Mouse (Mus musculus) kidney, postnatal 0 days (tissue): ENCODE data around the gene Btbd18. TPM values are rescaled to one million over a fixed set of nuclear protein-coding genes. Genes with fewer than 3 reads are reported as not detected.

Source experiments
- ATAC-seq: fragments of 200-750 bp; cut with Nextera tagmentation; replicated peaks from 2 replicates; pipeline ENCODE4 v1.8.0; 2017; ENCODE audit warnings: low read depth, moderate number of reproducible peaks, moderate TSS enrichment, moderate library complexity; ENCODE audit not compliant: low FRiP score
- DNase-seq: peaks from one replicate; pipeline ENCODE4 v3.0.0-alpha.2; 2016; ENCODE audit warnings: low spot score
- H3K27ac ChIP-seq: fragments of 300-500 bp; sonication (generic); 2 replicates; pipeline ENCODE4 v1.5.1; 2014; ENCODE audit warnings: mild to moderate bottlenecking
- H3K27me3 ChIP-seq: fragments of 300-500 bp; sonication (generic); 2 replicates; pipeline ENCODE4 v1.6.1; 2014; ENCODE audit warnings: low read length, mixed read lengths; ENCODE audit not compliant: insufficient read depth
- H3K36me3 ChIP-seq: fragments of 300-500 bp; sonication (generic); 2 replicates; pipeline ENCODE4 v1.6.1; 2014; ENCODE audit warnings: low read length, mixed read lengths; ENCODE audit not compliant: insufficient read depth
- H3K4me1 ChIP-seq: fragments of 300-500 bp; sonication (generic); replicated peaks from 2 replicates; pipeline ENCODE4 v1.6.1; 2014; ENCODE audit warnings: antibody characterized with exemption, low read length, mixed read lengths; ENCODE audit not compliant: insufficient read depth
- H3K4me2 ChIP-seq: fragments of 300-500 bp; sonication (generic); 2 replicates; pipeline ENCODE4 v1.6.1; 2014; ENCODE audit warnings: mild to moderate bottlenecking, low read length, moderate library complexity, mixed read lengths
- H3K4me3 ChIP-seq: fragments of 300-500 bp; sonication (generic); replicated peaks from 2 replicates; pipeline ENCODE4 v1.5.1; 2014; ENCODE audit warnings: low read depth, low read length
- H3K9ac ChIP-seq: fragments of 300-500 bp; sonication (generic); 2 replicates; pipeline ENCODE4 v1.6.1; 2014; ENCODE audit warnings: low read depth, low read length
- H3K9me3 ChIP-seq: fragments of 300-500 bp; sonication (generic); replicated peaks from 2 replicates; pipeline ENCODE4 v1.6.1; 2016; ENCODE audit warnings: low read length, inconsistent platforms, mixed read lengths
- CTCF ChIP-seq: IDR thresholded peaks from 2 replicates; pipeline ENCODE4 v1.5.1; 2016; ENCODE audit warnings: antibody characterized with exemption, low read depth, mild to moderate bottlenecking, moderate library complexity
- WGBS: fragments of 180-500 bp; shearing (Covaris S2); extraction: QIAGEN DNeasy Blood & Tissue Kit; methylation state at CpG from one replicate; pipeline ENCODE4 v1.1.7; 2014; 5-methylcytosine and 5-hydroxymethylcytosine counted together
- polyA plus RNA-seq: library from polyadenylated mRNA; unstranded; fragments of >200 nt; fragmentation: Nextera tagmentation; extraction: Ambion mirVana; gene quantifications from 2 replicates; pipeline ENCODE4 v1.2.1, GENCODE M21; 2015

Btbd18 gene
- polyA plus RNA-seq, 1 experiment from 2014 or later: 0.18 TPM

- WGBS: 98% methylated on average over 4 of the region's 4 CpGs
- no peak overlapping the region for H3K9ac ChIP-seq
Observed at GRCm38 (mm10) chr2:84717357-84717756, 58.5 kb downstream of the Btbd18 start.

More at GRCm38 (mm10) chr2:84717357-84717756, 58.5 kb downstream of the Btbd18 start:
- Histone ChIP-seq H3K27ac (no peak overlapping the region), H3K4me2 (no peak overlapping the region), H3K4me1 (peaks cover 4% of the 10 kb centered on the region; the same call in 1 of the 2 replicates), H3K9me3 (no peaks in the 10 kb centered on the region), H3K27me3 (no peaks in the 10 kb centered on the region), H3K36me3 (peaks cover 4% of the 10 kb centered on the region; the same call in 1 of the 2 replicates), H3K4me3 (no peak overlapping the region)
- TF ChIP-seq CTCF: no peak
- ATAC-seq: no peak
- DNase-seq: no peak

Other genes with a start within 250 kb of the Btbd18 start
- gene Calcrl, start 233.7 kb upstream of the Btbd18 start, polyA plus RNA-seq: 50.1 and 53.7 TPM in 2 replicates
- gene Tfpi, start 182.3 kb upstream of the Btbd18 start, polyA plus RNA-seq: 29.5 and 34.7 TPM in 2 replicates
- 35.0 and 37.4 TPM in 2 replicates for gene Ctnnd1, start 8.3 kb upstream of the Btbd18 start, polyA plus RNA-seq
- 243 and 244 TPM in 2 replicates for gene Selenoh, start 11.7 kb downstream of the Btbd18 start, polyA plus RNA-seq
- gene Gm28635, start 19.0 kb downstream of the Btbd18 start, polyA plus RNA-seq: not detected in 2 replicates
- gene Med19, start 19.3 kb downstream of the Btbd18 start, polyA plus RNA-seq: 33.3 and 34.6 TPM in 2 replicates
- gene Tmx2, start 20.1 kb downstream of the Btbd18 start, polyA plus RNA-seq: 189 and 199 TPM in 2 replicates
- 25.9 and 29.2 TPM in 2 replicates for gene Zdhhc5, start 56.1 kb downstream of the Btbd18 start, polyA plus RNA-seq
- gene Clp1, start 68.3 kb downstream of the Btbd18 start, polyA plus RNA-seq: 24.5 and 26.0 TPM in 2 replicates
- 4.1 TPM in 2 replicates for gene Ypel4, start 75.0 kb downstream of the Btbd18 start, polyA plus RNA-seq
- gene Gm19426, start 84.6 kb downstream of the Btbd18 start, polyA plus RNA-seq: 8.7 and 9.3 TPM in 2 replicates
- gene Serping1, start 116.4 kb downstream of the Btbd18 start, polyA plus RNA-seq: 140 and 156 TPM in 2 replicates
- gene Ube2l6, start 139.7 kb downstream of the Btbd18 start, polyA plus RNA-seq: 30.5 and 33.9 TPM in 2 replicates
- 0.36 and 0.37 TPM in 2 replicates for gene Smtnl1, start 163.6 kb downstream of the Btbd18 start, polyA plus RNA-seq
- 63.6 and 71.1 TPM in 2 replicates for gene Timm10, start 167.9 kb downstream of the Btbd18 start, polyA plus RNA-seq
- gene Slc43a1, start 179.8 kb downstream of the Btbd18 start, polyA plus RNA-seq: 8.3 and 8.5 TPM in 2 replicates
- gene Rtn4rl2, start 227.6 kb downstream of the Btbd18 start, polyA plus RNA-seq: 1.1 and 1.3 TPM in 2 replicates